Mouse (Mus musculus) T-cell, adult 2 months (primary cell): ENCODE measurements around the gene Hepacam.

Experiments
- DNase-seq: peaks from one replicate; pipeline ENCODE4 v3.0.0; 2022; ENCODE audit warnings: low spot score

Hepacam gene

GRCm38 (mm10) chr9:37367301-37368080, at the start of gene Hepacam:
TSS of gene Hepacam (plus strand) at chr9:37367351.
- DNase-seq: no peak

GRCm38 (mm10) chr9:37329456-37329855, 37.7 kb upstream of the Hepacam start:
- DNase-seq: no peak

GRCm38 (mm10) chr9:37345406-37345805, 21.7 kb upstream of the Hepacam start:
- no peak for DNase-seq

GRCm38 (mm10) chr9:37347184-37347987, 19.8 kb upstream of the Hepacam start:
- DNase-seq: no peak

- peak; percentile 99 for DNase-seq
Observed at GRCm38 (mm10) chr9:37347988-37348642, 19.0 kb upstream of the Hepacam start, which contains the start of gene Ccdc15. TSS of gene Ccdc15 (minus strand) at chr9:37348432.

- no peak for DNase-seq
Observed at GRCm38 (mm10) chr9:37349050-37349449, 18.1 kb upstream of the Hepacam start.

- DNase-seq: no peak
Observed at GRCm38 (mm10) chr9:37351266-37351665, 15.9 kb upstream of the Hepacam start.

- no peak for DNase-seq
Observed at GRCm38 (mm10) chr9:37354485-37354884, 12.7 kb upstream of the Hepacam start.

- DNase-seq: no peak
Observed at GRCm38 (mm10) chr9:37358713-37359330, 8.3 kb upstream of the Hepacam start.

GRCm38 (mm10) chr9:37359331-37360220, 7.6 kb upstream of the Hepacam start:
- DNase-seq: no peak

- no peak for DNase-seq
Observed at GRCm38 (mm10) chr9:37362084-37362483, 5.1 kb upstream of the Hepacam start.

- DNase-seq: no peak
Observed at GRCm38 (mm10) chr9:37362881-37363280, 4.3 kb upstream of the Hepacam start.

- DNase-seq: no peak
Observed at GRCm38 (mm10) chr9:37363551-37363950, 3.6 kb upstream of the Hepacam start.

GRCm38 (mm10) chr9:37364392-37364791, 2.8 kb upstream of the Hepacam start:
- no peak for DNase-seq

GRCm38 (mm10) chr9:37365706-37366105, 1.4 kb upstream of the Hepacam start:
- no peak for DNase-seq

- DNase-seq: no peak
Observed at GRCm38 (mm10) chr9:37368081-37368830, 1.1 kb downstream of the Hepacam start.

- no peak for DNase-seq
Observed at GRCm38 (mm10) chr9:37368860-37369259, 1.7 kb downstream of the Hepacam start.

GRCm38 (mm10) chr9:37371232-37371801, 4.2 kb downstream of the Hepacam start:
- DNase-seq: no peak

GRCm38 (mm10) chr9:37375718-37376117, 8.6 kb downstream of the Hepacam start:
- no peak for DNase-seq

GRCm38 (mm10) chr9:37383161-37383560, 16.0 kb downstream of the Hepacam start:
- DNase-seq: no peak
